Mouse (Mus musculus): ENCODE results near the gene Ppp2r2c.

The Ppp2r2c gene

DNA sequence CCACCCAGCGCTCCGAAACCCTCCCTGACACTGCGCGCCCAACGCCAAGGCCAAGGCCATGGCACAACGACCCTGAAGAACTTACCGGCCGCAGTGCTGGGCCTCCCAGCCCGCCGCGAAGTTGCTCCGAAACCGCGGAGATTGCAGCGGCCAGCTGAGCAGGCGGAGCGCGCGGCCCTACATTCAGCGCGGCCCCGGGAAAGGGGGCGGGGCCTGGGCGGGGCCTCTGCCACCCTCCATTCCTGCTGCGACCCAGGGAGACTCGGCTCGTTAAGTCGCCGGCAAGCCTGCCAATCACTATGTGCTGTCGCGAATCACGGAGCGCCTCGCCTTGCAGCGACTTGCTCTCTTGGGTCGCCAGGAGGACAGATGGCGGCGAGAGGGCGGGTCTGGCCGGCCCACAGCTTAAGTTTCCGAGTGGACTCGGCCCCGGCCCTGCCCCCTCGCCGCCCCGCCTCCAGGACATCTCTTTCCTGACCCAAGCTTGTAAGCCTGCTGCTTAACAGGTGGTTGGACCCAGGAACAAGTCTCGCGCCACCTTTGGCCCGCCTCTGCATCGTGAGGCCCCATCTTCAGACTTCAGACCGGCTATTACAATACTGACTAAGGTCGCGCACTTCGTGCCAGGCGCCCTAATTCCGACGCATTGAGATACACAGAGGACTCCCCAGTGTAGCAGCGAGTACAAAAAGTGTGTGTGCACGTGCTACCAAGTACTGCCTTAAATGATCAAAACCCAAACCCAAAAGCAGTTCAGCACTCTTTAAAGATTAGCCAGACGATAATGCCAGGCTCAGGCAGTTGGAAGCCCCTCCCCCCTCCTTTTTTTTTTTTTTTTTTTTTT, 120.7 kb downstream of the Ppp2r2c start, which contains the start of gene Wfs1:
Wfs1 (minus strand) TSS at position 425 of the 844 bp plus-strand sequence.
- DNase-seq: peak; percentile 96 to 97

DNA sequence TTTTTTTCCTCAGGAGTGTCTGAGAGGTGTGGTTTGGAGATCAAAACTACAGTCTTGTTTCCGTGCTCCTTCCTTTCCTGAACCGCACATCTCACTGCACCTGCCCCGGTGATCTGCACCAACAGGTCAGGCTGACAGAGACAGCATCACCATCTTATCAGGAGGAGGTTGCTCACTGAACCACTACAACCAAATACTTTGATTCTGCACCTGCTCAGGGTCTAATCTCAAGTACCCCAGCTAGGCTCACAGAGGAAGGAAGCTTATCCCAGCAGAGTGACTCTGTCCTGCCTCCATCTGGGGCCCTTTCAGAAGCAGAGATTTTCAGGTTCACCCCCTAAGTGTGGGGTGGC, 121.3 kb downstream of the Ppp2r2c start:
- DNase-seq: no peak

DNA sequence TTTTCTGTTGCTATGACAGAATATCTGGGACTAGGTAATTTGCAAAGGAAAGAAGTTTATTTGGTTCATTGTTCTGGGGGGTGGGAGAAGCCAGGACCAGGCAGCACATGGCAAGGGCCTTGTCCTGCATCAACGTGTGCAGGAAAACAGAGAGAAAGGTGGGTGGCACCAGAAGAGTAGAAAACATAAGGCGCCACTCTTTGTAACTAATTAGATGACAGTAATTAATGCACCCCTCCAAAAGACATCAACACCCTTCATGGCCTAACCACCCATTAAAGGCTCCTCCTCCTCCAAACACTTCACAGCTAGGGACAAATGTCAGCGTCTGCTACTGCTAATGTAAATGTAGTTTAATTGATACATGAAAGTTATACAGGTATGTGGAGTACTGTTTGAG, 121.9 kb downstream of the Ppp2r2c start:
- DNase-seq: no peak

DNA sequence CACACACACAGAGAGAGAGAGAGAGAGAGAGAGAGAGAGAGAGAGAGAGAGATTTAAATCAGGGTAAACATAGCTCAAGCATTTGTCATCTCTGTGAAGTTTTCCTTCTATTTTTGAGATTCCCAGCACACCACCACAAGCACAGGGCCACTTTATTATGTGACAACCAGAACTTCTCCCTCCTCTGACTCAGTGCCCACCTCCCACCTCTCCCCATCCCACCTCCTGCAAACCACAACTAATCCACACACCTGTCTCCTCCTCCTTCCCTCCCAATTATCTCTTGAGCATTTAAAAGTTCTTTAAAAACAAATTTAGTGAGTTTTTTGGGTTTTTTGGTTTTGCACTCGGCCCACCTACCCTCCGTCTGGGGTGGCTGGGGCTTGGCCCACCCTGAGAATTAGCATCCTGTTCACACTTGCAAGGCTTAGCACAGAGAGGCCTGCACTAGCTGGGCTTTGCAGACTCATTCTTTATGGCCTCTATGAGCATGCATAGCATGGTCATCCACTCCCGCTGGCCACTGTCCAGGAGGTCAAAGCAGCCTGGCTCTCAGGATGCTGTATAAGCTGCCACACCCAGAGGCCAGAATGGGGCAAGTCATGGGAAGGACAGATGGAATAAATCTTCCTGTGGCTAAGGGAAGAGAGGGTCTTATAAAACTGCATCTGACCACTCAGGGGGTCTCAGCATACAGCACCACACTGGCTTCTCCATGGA, 122.5 kb downstream of the Ppp2r2c start:
- DNase-seq: no peak

DNA sequence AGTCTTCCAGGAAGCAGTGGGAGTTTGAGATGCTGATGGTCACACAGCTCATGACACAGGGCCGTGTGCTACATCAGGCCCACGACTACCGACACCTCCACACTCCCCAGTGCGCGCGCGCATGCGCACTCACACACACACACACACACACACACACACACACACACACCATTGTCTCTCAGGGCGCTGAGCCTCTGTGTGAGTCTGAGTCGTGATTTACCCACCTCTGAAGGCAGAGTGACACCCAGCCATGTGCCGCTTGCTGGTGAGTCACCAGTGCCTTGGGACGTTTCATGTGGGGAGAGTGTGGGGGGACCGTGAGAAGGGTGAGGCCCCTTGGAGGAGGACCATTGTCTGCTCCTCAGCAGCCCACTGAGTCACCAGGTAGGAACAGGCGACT, 128.1 kb downstream of the Ppp2r2c start:
- DNase-seq: no peak

DNA sequence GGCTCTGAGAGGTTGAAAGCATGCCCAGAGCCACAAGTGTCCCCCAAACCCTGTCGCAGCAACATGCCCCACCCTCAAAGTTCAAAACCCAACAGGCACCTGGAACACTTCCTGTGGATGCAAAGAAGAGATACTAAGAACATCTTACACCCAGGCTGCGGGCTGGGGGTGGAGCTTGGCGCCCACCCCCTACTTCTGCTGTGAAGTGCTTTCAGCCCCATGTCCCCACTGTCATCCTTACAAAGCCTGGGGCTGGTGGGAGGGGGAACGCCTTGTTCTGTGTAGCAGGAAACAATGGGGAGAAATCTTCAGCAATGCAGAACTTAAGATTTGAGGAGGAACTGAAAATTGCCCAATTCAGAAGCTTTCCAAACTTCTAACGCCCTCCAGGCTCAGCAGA, 129.7 kb downstream of the Ppp2r2c start:
- DNase-seq: no peak

DNA sequence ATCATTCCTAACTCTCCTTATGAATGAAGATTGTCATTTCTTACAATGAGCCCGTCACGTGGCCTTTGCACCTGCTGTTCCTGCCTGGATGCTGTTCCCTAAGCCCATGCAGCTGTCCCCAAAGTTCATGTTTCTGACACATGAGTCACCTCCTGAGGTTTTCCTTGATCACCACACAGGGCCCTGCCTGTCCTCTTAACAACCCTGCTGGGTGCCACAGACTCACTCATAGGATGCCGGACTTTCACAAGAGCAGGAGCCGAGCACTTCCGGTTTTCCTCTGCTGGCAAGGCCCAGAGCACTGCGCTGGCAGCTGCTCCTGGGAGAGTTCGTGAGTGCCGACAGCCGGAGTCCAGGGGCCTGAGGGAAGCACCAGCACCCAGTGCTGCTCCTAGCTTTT, 132.7 kb downstream of the Ppp2r2c start:
- DNase-seq: no peak

DNA sequence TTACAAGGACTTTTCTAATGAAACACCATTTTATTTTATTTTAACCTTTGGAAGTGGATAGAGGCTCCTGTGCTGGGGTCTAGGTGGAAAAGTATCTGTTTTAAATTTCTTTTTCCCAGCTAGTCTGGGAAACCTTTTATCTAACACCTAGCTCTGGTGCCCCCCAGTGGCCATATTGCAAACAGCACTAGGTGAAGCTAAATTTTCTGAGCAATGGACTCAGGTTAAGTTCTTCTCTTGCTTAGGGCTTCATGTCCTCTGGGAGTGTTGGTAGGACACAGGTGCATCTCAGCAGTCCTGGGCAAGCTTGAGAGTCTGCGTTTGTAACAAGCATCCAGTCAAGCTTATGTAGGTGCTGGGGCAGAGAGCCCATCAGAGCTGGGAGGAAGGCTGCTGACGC, 133.7 kb downstream of the Ppp2r2c start:
- peak; percentile 90 to 93 for DNase-seq

Data from cerebellum, postnatal 14 days (tissue).